Mouse (Mus musculus) heart, adult 18-20 months (tissue): ENCODE results near the gene Plcl2. TPM values are rescaled to one million over a fixed set of nuclear protein-coding genes. Genes with fewer than 3 reads are reported as not detected.
"Not testable (repeated sequence)": the region's sequence is repeated elsewhere in the genome, so short reads cannot be mapped to it uniquely, and the experiment has no call there.

Source experiments
- DNase-seq, 2 experiments: peaks; one replicate each; pipeline ENCODE4 v3.0.0; 2021 to 2022; ENCODE audit warnings: mixed read lengths in 1 of 2
- total RNA-seq, 2 experiments: library from RNA; stranded (reverse); gene quantifications; 2 replicates each; pipeline ENCODE4 v1.2.3; 2021

Gene Plcl2
- total RNA-seq, 2 experiments from 2014 or later: 8.7 to 9.1 TPM

DNA sequence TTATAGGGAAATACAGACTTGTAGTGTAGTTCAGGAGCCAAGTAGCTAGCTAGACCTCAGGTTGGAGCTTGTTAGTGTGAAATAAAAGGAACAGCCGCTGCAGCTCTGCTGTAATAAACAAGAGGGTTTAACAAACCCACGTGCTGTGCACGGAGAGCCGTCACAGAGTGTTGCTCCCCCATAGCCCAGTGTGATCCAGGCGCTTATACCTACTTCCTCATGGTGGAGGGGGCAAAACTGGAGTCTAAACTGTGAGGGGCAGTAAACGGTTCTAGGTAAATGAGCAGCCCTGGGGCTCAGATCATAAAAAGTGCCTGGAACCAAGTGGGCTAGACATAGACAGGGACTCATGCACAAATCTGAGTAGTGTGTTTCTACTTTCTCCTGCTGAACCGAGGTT lies 165.4 kb downstream of the Plcl2 start:
- no peak for DNase-seq

DNA sequence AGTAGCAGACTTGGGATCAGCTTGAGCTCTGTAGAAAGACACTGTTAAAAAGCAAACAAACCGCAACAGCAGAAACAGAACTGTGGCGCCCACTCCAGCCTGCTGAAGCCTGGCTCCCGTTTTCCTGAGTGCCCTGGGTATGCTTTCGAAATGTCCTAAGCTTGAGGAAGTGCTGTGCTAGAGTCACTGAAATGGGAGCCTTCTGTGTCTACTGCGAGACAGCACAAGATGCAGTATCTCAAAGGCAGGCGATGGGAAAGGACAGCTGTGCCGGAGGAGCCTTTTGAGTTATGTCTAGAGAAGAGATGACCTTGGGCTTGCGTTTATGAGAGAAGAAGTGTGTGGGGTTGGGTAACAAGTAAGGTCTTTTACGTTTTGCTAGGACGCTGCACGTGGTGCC lies 166.0 kb downstream of the Plcl2 start:
- DNase-seq: no peak

DNA sequence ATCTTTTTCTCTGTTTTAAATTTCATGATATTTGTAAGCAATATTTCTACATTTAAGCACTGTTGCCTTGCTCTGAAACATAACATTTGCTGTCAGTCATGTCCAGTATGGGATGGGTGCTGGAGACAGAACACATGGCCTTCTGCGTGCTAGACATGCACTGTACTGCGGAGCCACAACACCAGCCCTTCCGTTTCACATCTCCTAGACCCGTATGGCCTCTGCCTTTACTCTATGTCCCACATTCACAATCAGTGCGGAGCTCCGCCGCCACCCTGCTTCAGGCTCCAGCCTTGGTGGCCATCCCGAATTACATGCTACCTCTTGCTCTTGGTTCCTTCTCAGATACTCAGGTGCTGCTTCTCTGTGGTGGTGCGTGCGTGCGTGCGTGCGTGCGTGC lies 168.1 kb downstream of the Plcl2 start:
- no peak for DNase-seq

DNA sequence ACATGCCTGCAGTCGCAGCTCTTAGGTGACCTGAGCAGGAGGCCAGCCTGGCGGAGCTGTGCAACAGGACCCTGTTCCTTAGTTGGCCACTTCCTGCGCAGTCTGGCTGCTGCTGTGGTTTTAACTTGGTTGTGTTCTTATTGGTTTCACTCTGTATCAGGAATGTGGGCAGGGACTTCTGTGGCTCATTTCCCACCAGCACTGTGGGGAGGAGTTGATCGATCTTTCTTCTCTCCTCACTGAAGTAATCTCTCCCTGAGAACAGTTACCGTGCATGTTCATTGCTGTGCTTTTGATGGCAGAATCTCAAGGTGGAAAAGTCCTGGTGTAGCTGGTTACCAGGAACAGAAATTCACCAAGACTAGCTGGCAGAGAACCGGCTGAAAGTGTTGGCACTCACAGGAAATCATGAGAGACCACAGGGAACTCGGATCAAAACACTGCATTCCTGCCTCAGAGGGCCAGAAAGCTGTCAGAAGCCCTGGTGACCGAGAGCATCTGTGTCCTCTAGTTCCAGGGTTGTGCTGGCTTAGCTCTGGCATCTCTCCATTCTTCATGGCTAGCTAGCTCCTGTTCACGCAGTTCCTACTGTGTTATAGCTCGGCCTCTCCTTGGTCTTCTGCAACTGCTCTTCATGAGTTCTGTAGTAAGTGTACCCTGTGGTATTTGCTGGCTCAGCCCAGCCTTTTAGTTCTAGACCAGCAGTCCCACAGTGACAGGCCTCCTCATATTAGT lies 168.9 kb downstream of the Plcl2 start:
- DNase-seq: peak; percentile 75 to 82

DNA sequence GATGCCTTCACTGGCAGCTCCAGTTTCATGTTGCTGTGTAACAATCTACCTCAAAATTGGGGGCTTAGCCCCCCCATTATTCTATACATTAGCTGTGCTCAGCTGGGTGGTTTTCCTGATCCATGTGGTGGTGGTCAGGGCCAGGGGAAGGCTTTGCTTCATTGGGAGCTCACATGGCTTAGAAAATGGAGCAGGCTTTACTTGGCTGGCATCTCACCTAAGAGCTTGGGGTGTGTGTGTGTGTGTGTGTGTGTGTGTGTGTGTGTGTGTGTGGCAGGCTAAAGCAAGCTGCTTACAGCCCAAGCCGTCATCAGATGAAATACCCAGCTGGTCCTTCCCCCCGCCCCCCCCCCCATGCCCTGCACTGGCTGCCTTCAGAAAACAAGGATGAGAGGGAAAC lies 169.5 kb downstream of the Plcl2 start:
- no peak for DNase-seq

DNA sequence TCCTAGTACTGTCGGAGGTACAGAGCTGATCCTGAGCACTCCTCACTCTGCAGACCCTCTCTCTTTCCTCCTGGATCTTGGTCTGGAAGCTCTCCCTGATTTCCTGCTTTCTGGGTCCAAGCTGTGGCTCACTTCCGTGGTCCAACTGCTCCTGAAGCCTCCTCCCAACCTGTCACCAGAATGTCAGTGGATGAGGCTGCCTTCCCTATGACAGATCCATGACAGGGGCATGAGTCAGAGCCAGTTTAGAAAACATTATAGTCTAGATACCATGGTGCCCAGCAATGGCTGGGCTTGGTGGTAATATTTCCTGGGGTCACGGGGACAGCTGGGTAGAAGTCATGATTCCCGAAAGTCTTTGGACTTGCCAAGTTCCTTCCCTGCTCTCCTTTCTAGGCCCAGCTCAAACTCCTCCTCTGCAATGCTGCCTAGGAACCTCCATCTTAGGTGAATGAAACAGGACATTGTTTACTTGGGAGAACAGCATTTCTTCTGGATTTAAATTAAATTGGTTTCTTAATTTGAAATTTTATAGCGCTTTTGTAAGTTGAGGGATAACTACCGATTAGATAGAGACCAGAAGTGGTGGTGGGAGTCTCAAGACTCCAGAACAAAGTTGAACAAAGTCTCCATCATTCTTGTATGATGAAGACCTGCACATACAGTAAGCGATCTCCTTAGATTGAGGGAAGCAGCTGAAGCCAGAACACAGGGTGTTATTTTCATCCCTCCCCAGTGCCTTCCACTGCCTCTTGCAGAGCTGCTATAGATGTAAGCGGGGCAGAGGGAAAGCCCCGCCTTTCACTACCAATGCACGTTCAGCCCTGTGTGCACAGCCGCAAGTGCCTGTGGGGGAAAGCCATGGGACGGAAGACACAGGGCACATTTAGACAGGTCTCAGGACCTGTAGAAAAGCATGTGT lies 170.7 kb downstream of the Plcl2 start:
- no peak for DNase-seq

DNA sequence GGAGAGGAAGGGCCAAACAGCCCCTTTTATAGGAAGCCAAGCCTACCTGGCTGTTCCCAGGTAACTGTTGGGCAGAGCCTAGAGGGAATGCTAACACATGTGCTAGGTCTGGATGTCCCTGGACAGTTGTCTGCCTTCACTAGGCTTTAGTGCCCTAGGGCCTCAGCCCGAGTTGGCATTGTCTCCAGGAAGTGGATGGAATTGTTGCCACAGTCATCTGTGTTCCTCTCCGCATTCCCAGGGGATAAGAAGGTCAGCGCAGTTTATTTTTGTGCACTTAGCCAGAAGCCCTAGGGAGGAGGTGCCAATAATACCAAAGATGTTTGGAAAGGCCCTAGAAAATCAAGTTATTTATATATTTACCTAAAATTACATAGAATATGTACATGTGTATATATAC lies 173.5 kb downstream of the Plcl2 start:
- peak; percentile 44 to 71 for DNase-seq

DNA sequence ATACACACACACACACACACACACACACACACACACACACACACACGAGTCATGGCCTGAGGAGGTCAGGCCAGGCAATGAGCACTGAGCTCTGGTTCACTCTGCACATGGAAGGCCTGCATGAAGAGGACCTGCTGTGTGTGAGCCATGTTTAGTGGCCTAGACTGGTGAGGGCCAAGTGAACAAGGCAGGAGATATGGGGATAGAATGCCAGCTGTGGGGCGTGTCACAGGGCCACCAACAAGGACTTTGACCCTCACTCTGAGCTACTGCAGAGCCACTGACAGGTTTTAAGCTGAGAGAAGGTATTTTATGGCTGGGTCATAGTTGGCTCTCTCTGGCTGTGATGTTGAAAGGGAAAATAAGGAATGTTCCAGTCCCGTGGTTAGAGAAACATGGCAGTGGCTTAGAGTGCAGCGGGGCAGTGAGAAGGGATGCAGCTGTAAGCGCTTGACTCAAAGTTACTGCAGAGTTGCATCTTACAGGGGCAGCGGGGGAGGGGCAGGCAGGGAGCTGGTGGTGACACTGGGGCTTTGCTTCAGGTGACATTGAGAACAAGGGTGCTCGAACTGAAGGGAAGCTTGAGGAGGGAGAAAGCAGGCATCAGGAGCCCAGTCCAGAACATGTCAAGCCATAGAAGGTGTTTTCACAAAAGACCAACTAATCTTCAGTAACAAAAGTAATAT lies 175.9 kb downstream of the Plcl2 start:
- DNase-seq: no peak

DNA sequence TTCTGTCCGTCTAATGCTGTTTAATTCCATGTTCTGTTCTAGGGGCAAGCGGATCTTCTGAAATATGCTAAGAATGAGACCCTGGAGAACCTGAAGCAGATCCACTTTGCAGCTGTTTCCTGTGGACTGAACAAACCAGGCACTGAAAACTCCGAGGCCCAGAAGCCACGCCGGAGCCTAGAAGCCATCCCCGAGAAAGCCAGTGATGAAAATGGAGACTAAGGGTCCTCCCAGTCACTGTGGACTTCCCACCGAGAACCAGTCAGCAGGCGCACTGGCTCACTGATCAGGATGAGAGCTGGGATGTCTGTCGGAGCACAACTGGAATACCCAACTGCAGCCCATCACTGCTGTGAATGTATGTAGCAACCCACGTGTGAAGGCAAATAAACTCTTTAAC lies 178.5 kb downstream of the Plcl2 start:
- no peak for DNase-seq

DNA sequence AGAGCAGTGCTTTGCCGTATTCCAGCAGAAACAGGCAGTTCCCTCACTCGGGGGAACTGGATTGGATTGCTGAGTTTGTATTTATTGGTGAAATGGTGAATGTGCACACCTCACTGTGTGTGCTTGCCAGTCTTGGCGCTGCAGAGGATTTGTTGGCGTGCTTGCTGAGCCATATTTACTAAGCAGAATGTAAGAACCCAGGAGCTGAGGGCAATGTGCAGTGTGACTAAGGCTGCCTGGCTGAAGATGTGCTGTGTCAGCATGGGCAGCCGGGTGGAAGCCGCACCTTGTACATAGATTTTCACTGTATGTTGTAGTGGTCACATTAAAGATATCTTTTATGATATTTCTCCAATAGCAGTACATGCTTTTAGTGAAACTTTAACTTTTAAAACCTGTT lies 178.9 kb downstream of the Plcl2 start:
- DNase-seq: no peak

DNA sequence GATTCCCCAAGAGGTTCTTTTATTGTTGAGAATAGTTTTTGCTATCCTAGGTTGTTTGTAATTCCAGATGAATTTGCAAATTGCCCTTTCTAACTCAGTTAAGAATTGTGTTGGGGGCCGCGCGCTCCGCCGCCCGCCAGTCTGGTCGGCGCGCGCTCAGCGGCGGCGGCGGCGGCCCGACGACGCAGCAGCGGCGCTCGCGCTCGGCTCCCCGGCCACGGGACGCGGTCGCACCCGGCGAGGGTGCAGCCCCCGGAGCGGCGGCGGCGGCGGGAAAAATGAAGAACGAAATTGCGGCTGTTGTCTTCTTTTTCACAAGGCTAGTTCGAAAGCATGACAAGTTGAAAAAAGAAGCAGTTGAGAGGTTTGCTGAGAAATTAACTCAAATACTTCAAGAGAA lies 189.2 kb downstream of the Plcl2 start:
- DNase-seq: not testable (repeated sequence)

DNA sequence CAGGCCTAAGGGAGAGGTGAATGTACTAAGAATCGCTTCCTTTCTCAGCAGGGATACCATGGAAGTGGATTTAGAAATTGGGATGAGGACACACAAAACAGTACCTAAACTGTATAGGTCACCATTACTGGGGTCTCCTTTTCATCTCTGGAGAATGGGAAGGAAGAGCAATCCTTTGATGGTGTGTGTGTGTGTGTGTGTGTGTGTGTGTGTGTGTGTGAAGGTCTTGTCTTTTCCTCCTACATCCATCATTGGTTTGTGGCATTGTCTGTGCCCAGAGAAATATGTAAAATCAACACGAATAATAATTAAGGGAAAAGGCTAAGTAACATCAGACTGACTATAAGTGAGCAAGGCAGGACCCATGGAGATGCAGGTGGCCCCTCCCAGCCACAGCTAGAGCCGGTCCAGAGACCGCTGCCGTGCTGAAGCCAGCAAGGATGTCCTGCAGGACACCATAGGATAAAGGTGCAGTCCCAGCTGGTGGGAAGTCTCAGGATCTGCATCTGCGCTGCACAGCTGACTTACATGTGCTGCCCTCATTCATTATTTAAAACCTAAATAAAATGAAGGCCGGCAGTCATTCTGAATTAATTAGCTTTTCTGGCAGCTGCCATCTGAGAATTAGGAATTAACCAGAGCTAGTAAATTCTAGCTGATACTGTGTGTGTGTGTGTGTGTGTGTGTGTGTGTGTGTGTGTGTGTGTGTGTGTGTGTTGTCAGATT lies 201.5 kb downstream of the Plcl2 start:
- DNase-seq: no peak

DNA sequence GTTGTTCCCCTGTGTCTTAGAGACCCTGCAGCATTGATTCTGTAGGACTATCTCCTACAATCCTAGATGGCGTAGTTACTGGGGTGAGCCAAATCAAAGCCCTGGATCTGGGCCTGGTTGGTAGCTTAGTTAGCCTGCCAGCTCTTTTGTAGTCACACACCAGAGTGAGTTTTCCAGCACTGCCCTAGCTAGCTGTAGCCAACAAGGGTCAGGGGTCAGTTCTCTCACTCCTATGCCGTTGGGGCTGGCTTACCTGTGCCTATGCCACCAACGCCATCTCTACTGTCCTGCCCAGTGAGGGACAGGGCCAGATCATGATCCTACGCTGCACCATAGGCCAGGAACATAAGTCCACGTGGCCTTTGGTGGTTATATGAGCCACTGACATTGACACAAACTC lies 208.4 kb downstream of the Plcl2 start:
- no peak for DNase-seq

DNA sequence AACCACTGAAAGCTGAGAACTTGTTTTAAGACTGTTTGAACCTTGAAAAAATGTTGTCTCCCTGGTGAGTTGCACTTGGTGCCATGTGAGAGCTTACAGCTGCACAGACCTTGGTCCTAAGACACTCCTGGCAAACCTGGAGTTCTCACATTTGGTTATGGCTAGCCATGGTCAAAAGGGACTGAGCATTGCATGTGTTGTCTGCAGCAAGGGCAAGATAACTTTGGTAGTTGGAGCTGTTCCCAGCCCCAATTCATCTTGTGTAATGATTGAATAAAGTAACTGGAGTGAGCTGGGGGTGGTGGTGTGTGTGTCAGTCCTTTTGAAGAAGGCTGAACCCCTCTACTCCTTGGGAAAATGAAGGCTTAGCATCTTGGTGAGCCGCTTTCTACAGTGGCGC lies 215.2 kb downstream of the Plcl2 start:
- peak in 1 of 2 experiments; percentile 46 for DNase-seq

DNA sequence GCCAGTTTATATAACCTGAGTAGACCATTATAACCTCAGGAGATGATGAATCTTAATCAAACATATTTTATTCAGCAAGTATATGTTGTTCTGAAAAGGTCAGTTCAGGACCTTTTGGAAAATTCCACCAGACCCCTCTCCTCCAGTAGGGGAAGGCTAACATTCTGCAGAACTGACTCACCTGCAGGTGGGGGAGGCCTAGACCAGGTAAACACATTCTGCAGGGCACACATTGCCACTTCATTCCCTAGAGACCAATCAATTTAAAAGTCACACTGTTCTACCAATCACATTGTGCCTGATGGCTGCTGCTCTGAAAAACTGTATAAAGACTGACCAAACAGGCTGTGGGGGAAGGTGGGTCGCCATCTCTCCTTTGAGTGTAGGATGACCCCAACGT lies 217.1 kb downstream of the Plcl2 start:
- no peak for DNase-seq

DNA sequence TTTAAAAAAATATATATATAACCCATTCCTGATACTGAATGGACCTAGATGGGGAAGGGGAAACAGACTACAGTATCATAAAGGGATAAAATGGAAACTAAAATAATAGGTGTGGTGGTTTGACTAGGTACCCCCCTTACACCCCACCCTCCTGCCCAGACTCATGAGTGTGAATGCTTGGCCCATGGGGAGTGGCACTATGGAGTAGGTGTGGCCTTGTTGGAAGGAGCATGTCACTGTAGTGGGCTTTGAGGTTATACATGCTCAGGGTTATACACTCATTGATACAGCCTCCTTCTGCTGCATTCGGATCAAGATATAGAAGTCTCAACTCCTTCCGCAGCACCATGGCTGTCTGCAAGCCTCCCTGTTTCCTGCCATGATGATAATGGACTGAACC lies 219.8 kb downstream of the Plcl2 start:
- no peak for DNase-seq

DNA sequence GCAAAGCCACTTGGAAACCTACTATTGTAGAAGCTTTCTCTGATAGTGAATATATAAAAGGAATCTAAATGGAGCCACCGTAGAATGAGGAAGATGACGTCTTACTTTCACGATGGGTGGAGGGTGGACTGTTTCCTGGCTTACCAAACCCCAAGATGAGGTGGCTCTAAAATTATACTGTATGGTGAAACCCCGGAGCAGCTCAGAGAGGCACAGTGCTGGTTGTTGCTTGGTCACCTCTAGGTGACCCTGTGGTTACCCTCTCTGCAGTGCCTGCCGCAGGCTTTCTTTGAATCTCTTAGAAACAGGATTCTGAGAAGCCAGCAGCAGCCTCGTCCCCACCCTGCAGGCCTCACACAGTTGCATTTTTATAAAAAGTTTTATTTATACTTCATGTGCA lies 220.4 kb downstream of the Plcl2 start:
- DNase-seq: peak in 1 of 2 experiments; percentile 24

DNA sequence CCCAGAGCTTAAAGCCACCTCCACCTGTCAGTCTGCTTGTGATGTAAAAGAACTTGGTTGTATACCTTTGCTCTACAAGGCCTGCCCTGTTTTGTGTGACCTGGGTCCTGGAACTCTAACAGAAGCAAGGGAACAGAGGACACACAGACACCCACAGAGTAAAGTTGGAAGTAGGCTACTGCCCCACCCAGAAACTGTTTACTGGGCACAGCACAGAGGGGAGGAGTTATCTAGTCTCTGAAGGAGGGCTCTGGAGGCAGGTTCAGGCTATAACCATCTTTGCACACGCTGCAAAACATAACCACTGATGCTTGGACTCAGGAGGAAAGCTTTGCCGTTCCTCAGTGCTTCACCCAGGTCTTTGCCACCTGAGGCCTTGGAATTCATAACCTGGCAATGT lies 221.7 kb downstream of the Plcl2 start:
- peak in 1 of 2 experiments; percentile 35 for DNase-seq

DNA sequence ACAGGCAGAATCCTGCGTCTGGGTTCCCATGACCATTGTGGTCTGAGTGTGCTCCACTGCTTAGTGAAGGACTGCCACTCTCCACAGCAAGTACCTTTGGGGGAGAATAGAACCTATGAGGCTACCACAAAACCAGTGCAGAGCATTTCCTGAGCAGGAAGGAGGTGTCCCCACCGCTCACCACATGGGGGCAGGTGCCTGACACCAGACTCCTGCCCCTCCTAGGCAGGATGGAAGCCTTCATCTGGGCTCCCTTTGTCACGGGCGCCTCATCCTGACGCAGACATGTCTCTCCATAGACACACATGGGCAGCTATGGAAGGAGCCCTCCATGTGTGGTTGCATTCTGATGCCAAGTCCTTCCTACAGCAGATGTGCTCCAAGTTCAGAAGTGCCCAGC lies 222.7 kb downstream of the Plcl2 start:
- no peak for DNase-seq

DNA sequence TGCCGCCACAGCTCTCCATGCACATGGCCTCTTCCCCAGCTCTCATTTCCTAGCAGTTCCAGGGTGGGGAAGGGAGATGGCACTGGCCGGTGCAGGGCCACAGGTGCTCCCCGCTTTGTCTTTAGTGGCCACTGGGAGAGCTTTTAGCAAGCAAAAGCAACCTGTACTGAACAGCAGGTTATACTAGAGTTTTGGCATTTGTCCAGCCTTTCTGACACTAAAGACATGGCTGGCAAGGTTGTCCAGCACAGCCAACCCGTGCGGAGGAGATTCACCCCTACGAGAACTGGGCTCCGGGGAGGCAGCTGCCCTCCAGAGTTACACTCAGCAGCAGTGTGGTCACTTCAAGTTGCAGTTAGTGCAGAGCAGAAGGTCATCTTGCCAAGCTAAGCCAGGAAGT lies 224.2 kb downstream of the Plcl2 start:
- no peak for DNase-seq

DNA sequence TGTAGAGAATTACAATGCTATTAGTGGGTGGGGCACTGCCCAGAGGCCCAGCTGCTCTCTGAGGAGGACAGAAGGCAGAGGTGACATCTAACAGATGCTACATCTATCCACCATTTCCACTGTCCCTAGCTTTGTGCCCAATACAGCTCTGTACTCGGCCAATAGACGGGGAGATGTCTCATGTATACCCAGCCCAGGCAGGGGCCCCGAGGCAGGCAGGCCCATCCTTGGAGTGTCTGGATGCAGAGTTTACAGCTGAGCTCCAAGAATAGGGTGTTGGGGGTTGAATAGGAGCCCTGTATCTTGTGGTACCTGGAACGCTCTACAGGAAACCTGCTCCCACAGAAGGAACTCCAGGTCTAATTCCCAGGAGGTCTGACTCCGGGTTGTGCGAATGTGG lies 225.6 kb downstream of the Plcl2 start:
- DNase-seq: no peak

DNA sequence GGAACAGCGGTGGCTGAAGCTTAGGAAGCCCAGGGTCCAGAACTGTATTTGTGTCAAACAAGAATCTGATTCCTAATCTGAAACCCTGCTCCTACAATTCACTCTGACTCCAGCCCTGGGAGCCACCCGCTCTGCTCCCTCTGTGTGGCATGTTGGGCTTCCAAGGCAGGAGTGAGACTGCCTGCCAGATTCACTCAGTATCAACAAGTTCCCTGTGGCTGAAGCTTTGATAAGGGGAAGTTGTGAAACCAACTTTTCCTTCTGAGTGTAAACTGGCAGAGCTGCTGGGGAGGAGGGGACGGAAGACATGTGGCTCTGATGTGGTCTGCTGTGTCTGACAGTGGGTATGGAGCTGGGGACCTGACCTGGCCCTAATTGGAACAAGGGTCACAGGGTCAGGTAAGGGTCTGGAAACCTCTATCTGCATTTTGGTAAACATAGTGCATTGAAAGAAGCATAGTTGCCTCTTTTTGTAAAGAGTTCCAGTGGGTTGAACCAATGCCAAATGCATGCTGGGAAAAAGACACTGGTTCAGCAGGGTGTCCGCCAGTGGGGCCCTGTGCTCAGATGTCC lies 226.3 kb downstream of the Plcl2 start:
- DNase-seq: peak; percentile 77 to 86
